Mouse (Mus musculus) right cerebral cortex, postnatal 25 days (tissue): ENCODE results near the gene Pdzk1ip1.

Source experiments
- DNase-seq: peaks from one replicate; pipeline ENCODE4 v3.0.0; 2022

The Pdzk1ip1 gene

GRCm38 (mm10) chr4:115088611-115089338 lies at the start of gene Pdzk1ip1:
Gene Pdzk1ip1 (plus strand): TSS chr4:115088708.
- DNase-seq = no peak

- no peak for DNase-seq
Measured at GRCm38 (mm10) chr4:115045621-115046020, 42.9 kb upstream of the Pdzk1ip1 start.

GRCm38 (mm10) chr4:115047750-115048149 lies 40.8 kb upstream of the Pdzk1ip1 start:
- DNase-seq = no peak

- DNase-seq = no peak
Measured at GRCm38 (mm10) chr4:115048190-115048589, 40.3 kb upstream of the Pdzk1ip1 start.

GRCm38 (mm10) chr4:115051245-115051644 lies 37.3 kb upstream of the Pdzk1ip1 start:
- no peak for DNase-seq

GRCm38 (mm10) chr4:115052343-115053005 lies 36.0 kb upstream of the Pdzk1ip1 start:
- no peak for DNase-seq

- DNase-seq = no peak
Measured at GRCm38 (mm10) chr4:115055044-115055443, 33.5 kb upstream of the Pdzk1ip1 start.

- no peak for DNase-seq
Measured at GRCm38 (mm10) chr4:115055691-115056090, 32.8 kb upstream of the Pdzk1ip1 start.

GRCm38 (mm10) chr4:115056371-115056920 lies 32.1 kb upstream of the Pdzk1ip1 start, which contains the start of gene Tal1:
Gene Tal1 (plus strand): TSS chr4:115056426.
- DNase-seq = no peak

GRCm38 (mm10) chr4:115056921-115057673 lies 31.4 kb upstream of the Pdzk1ip1 start:
- DNase-seq = no peak

GRCm38 (mm10) chr4:115057674-115058316 lies 30.7 kb upstream of the Pdzk1ip1 start:
- no peak for DNase-seq

- no peak for DNase-seq
Measured at GRCm38 (mm10) chr4:115058317-115058761, 30.2 kb upstream of the Pdzk1ip1 start.

- no peak for DNase-seq
Measured at GRCm38 (mm10) chr4:115058871-115059590, 29.5 kb upstream of the Pdzk1ip1 start.

GRCm38 (mm10) chr4:115059871-115060270 lies 28.6 kb upstream of the Pdzk1ip1 start:
- no peak for DNase-seq

GRCm38 (mm10) chr4:115060753-115061152 lies 27.8 kb upstream of the Pdzk1ip1 start:
- DNase-seq = no peak

GRCm38 (mm10) chr4:115062540-115062874 lies 26.0 kb upstream of the Pdzk1ip1 start:
- DNase-seq = no peak

- DNase-seq = no peak
Measured at GRCm38 (mm10) chr4:115062875-115063517, 25.5 kb upstream of the Pdzk1ip1 start.

GRCm38 (mm10) chr4:115063518-115064239 lies 24.8 kb upstream of the Pdzk1ip1 start:
- no peak for DNase-seq

GRCm38 (mm10) chr4:115071668-115072067 lies 16.8 kb upstream of the Pdzk1ip1 start:
- DNase-seq = no peak

GRCm38 (mm10) chr4:115074789-115075188 lies 13.7 kb upstream of the Pdzk1ip1 start:
- DNase-seq = no peak
